Mouse (Mus musculus) small intestine, adult 10 weeks (tissue): ENCODE results near the gene Bbs5. TPM values are rescaled to one million over a fixed set of nuclear protein-coding genes. Genes with fewer than 3 reads are reported as not detected.

ENCODE experiments used
- polyA plus RNA-seq: library from polyadenylated mRNA; stranded (reverse); fragments of 350-450 nt; fragmentation: Illumina TruSeq; extraction: RNeasy Lipid Tissue Mini Kit (QIAGEN cat#74804); gene quantifications from one replicate; pipeline ENCODE4 v1.2.3, GENCODE M21; 2014; ENCODE audit warnings: low replicate concordance

Bbs5 gene
- 12.3 TPM for polyA plus RNA-seq

DNA sequence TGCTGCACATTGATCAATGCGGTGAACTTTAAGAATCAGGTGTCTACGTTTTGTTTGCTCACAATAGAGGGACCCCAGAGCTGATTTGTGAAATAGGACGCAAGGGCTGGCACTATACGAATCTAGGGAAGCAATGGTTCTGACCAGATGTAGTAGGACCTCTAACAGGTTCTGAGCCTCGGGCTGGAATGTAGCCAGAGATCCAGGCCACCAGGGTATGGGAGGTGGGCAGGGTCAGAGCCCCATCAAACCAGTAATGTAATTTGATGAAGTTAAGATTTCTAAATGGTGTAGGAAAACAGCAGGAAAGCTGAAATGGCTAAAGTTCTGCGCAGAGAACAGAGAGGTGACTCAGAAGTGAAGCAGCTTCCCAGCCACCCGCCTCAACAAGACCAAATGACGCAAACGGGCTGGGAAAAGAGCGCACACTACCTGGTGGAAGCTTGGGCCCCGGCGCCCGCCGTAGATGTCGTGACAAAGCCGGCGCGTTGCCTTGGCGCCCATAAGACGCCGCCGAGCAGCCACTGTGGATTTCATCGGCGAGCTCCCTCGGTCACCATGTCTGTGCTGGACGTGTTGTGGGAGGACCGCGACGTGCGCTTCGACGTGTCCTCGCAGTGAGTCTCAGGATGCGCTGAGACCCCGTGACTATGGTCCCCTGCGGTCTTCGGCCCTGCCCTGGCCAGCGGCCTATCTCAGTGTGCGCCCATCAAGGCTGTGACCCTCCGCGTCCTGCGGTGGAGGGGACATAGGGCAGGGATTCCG, at the start of gene Bbs5:
Gene Bbs5 (plus strand): TSS at position 446 of the 765 bp plus-strand sequence.

DNA sequence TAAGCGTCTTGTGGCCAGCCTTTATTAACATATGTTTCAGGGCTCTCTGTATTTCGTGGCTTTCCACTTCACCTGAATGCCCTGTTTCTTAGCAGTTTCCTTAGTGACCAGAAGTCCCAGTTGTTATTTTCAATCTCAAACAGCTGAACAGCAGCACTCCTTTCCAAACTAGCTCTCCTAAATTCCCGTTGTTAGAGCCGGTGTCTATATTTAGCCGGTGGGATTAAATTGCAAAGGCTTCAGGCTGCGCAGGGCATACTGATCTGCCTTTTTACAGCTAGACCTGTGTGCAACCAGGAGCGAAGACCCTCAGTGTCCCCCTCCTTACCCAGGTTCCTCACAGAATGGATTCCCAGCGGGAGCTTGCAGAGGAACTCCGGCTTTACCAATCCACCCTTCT, 22.9 kb downstream of the Bbs5 start, which contains the start of gene Klhl41:
Gene Klhl41 (plus strand): TSS at position 268 of the 400 bp plus-strand sequence.

DNA sequence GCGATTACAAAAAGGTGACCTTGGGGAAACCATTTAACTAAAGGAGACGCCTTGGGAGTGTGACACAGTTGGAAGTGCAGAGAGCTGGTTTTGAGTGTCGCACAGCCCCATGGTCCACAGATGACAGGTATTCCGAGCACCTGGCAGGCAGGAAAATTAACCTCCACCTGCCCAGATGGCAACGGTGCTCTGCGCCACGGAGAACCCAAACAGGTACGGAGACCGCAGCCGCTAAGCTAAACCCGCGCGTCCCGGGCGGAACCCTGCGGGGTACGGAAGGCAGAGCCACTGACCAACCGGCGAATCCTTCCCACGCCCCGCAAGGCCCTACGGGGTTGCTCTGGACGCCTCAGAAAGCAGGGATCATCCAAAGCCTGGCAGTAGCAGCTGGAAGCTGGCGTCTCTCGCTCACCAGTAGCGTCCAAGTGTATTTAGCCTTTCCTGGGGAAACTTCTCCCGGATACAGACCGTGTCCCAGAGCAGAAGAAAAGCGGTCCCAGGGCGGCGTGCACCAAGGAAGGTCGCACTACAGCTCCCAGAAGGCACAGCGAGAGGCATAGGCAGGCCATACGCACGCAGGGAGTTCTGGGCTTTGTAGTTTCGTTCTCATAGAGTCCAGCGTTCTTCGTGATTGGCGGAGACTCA, 66.1 kb downstream of the Bbs5 start, which contains the start of gene Fastkd1:
Gene Fastkd1 (minus strand): TSS at position 536 of the 645 bp plus-strand sequence.

Other genes starting within 250 kb of the Bbs5 start
- 0.04 TPM for gene Lrp2, start 61.1 kb upstream of the Bbs5 start, polyA plus RNA-seq
- not detected for gene Klhl41, start 22.9 kb downstream of the Bbs5 start, polyA plus RNA-seq
- 26.8 TPM for gene Fastkd1, start 66.3 kb downstream of the Bbs5 start, polyA plus RNA-seq
- gene Ppig, start 75.4 kb downstream of the Bbs5 start, polyA plus RNA-seq, result 275 TPM
- gene Ccdc173, start 142.4 kb downstream of the Bbs5 start, polyA plus RNA-seq, result 1.0 TPM
- 104 TPM for gene Phospho2, start 142.5 kb downstream of the Bbs5 start, polyA plus RNA-seq
- gene Klhl23, start 174.8 kb downstream of the Bbs5 start, polyA plus RNA-seq, result 50.9 TPM
- 619 TPM for gene Ssb, start 214.4 kb downstream of the Bbs5 start, polyA plus RNA-seq
- gene Mettl5, start 238.4 kb downstream of the Bbs5 start, polyA plus RNA-seq, result 62.3 TPM